Mouse (Mus musculus) neural tube, embryonic 12.5 days (tissue): ENCODE results near the gene Tdp1. TPM values are rescaled to one million over a fixed set of nuclear protein-coding genes. Genes with fewer than 3 reads are reported as not detected.

Experiments used
- ATAC-seq: fragments of 200-750 bp; cut with Nextera tagmentation; 2 replicates; pipeline ENCODE4 v1.8.0; 2017; ENCODE audit warnings: low read depth, mild to moderate bottlenecking, moderate TSS enrichment, moderate library complexity; ENCODE audit not compliant: low FRiP score
- H3K27ac ChIP-seq: fragments of 300-500 bp; sonication (generic); 2 replicates; pipeline ENCODE4 v1.5.1; 2016
- H3K27me3 ChIP-seq: fragments of 300-500 bp; sonication (generic); replicated peaks from 2 replicates; pipeline ENCODE4 v1.6.1; 2016; ENCODE audit warnings: mild to moderate bottlenecking
- H3K36me3 ChIP-seq: fragments of 300-500 bp; sonication (generic); 2 replicates; pipeline ENCODE4 v1.6.1; 2016; ENCODE audit warnings: mild to moderate bottlenecking
- H3K4me1 ChIP-seq: fragments of 300-500 bp; sonication (generic); 2 replicates; pipeline ENCODE4 v1.6.1; 2016
- H3K4me2 ChIP-seq: fragments of 300-500 bp; sonication (generic); replicated peaks from 2 replicates; pipeline ENCODE4 v1.6.1; 2016; ENCODE audit warnings: mild to moderate bottlenecking
- H3K4me3 ChIP-seq: fragments of 300-500 bp; sonication (generic); 2 replicates; pipeline ENCODE4 v1.5.1; 2016
- H3K9ac ChIP-seq: fragments of 300-500 bp; sonication (generic); 2 replicates; pipeline ENCODE4 v1.6.1; 2016; ENCODE audit warnings: mild to moderate bottlenecking
- H3K9me3 ChIP-seq: fragments of 300-500 bp; sonication (generic); 2 replicates; pipeline ENCODE4 v1.6.1; 2016; ENCODE audit warnings: mild to moderate bottlenecking
- WGBS: fragments of 180-500 bp; shearing (Covaris S2); methylation state at CpG from one replicate; pipeline ENCODE4 v1.1.7; 2016; 5-methylcytosine and 5-hydroxymethylcytosine counted together
- microRNA-seq: library from miRNA; unstranded; fragments of <30 nt; microRNA quantifications from one replicate; pipeline ENCODE4, GENCODE M21; 2017
- polyA plus RNA-seq: library from polyadenylated mRNA; unstranded; fragments of >200 nt; fragmentation: Nextera tagmentation; extraction: Ambion mirVana; gene quantifications from 2 replicates; pipeline ENCODE4 v1.2.1, GENCODE M21; 2016

The Tdp1 gene
- polyA plus RNA-seq, 1 experiment from 2014 or later = 62.2 TPM

DNA sequence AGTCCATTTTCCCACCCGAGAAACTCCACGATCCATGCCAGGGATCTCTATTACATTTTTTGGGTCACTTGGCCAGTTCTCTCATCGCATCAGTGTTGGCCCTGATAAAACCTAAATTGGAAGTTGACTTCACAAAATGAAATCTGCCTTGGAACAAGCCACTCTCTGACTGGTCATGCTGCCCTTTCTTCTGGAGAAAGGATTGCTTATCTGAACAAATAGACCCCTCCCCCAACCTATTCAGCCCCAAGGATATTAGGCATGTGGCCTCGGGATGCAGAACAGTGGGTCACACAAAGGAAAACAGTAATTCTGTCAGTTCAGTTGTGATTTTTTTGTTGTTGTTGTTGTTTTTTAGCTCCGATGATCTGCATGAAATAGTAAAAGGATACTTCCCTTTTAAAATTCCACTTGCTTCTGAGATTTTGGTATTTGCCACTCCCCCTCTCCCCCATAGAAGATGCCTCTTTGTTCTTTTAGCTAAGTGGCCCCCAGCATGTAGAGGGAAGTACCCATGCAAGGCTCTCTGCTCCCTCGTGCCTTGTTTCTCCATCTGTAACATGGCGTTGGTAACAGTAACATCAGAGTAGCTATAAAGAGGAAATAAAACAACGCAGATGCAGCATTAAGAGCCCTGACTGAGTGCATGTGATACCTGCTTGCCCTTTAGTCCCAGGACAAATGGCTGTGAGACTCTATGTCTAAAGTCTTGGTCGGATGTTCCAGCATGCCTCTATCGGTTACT, 109.0 kb downstream of the Tdp1 start:
- Histone ChIP-seq H3K27me3 (no peaks in the 10 kb centered on the region), H3K9me3 (0 out of 2 replicates have a peak, but pooled peaks cover 12% of the 10 kb centered on the region), H3K36me3 (no peaks in the 10 kb centered on the region), H3K4me3 (no peak overlapping the region), H3K4me1 (no peaks in the 10 kb centered on the region), H3K9ac (no peak overlapping the region), H3K27ac (no peak overlapping the region), H3K4me2 (no peak overlapping the region)
- 73% methylated on average over 10 of the region's 10 CpGs for WGBS
- no peak for ATAC-seq

DNA sequence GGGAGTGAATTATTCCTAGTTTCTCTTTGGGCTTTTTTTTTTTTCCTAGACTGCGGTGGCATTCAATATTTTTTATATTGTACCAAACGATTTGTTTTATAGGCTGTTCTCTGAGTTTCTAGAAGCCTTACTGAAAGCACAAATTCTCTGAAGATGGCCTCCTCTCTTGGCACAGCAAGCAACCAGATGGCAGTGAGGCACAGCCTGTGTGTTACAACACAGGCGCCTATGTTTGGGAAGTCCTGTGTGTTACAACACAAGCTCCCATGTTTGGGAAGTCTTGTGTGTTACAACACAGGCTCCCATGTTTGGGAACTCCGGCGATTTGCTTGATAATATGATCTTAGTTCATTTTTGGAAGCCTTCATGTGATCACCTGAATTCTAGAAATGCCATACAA, 111.6 kb downstream of the Tdp1 start:
- no peak overlapping the region for H3K4me3 ChIP-seq
- H3K9me3 ChIP-seq = 0 out of 2 replicates have a peak, but pooled peaks cover 10% of the 10 kb centered on the region
- no peak overlapping the region for H3K27ac ChIP-seq
- H3K9ac ChIP-seq = no peak overlapping the region
- H3K27me3 ChIP-seq = no peaks in the 10 kb centered on the region
- no peak for ATAC-seq
- no peak overlapping the region for H3K4me2 ChIP-seq
- 93% methylated on average over 5 of the region's 5 CpGs for WGBS
- no peaks in the 10 kb centered on the region for H3K36me3 ChIP-seq
- H3K4me1 ChIP-seq = no peaks in the 10 kb centered on the region

DNA sequence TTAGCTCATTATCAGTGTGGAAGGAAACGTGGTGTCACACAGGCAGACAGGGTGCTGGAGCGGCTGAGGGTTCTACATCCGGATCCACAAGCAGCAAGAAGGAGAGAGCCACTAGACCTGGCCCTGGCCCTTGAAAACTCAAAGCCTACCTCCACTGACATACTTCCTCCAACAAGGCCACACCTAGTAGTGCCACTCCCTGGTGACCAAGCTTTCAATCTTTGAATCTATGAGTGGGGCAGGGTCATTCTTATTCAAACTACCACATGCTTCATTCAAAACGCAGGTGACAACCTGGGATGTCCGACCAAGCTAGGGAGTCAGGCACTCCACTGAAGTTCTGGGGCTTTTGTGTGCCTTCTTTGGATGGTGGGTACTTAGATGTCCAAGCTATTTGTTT, 115.4 kb downstream of the Tdp1 start:
- H3K27ac ChIP-seq = no peak overlapping the region
- no peak overlapping the region for H3K9ac ChIP-seq
- H3K4me2 ChIP-seq = no peak overlapping the region
- H3K4me3 ChIP-seq = no peak overlapping the region
- ATAC-seq = no peak
- H3K36me3 ChIP-seq = no peaks in the 10 kb centered on the region
- H3K27me3 ChIP-seq = no peaks in the 10 kb centered on the region
- no peaks in the 10 kb centered on the region for H3K9me3 ChIP-seq
- whole genome bisulfite sequencing = 80% methylated on average over 5 of the region's 5 CpGs
- no peaks in the 10 kb centered on the region for H3K4me1 ChIP-seq

GRCm38 (mm10) chr12:100000381-100000780, 116.1 kb downstream of the Tdp1 start:
- H3K36me3 ChIP-seq = no peaks in the 10 kb centered on the region
- H3K9me3 ChIP-seq = no peaks in the 10 kb centered on the region
- no peak overlapping the region for H3K4me3 ChIP-seq
- no peak overlapping the region for H3K4me2 ChIP-seq
- no peaks in the 10 kb centered on the region for H3K27me3 ChIP-seq
- no peak overlapping the region for H3K27ac ChIP-seq
- 75% methylated on average over 7 of the region's 7 CpGs for WGBS
- ATAC-seq = no peak
- no peaks in the 10 kb centered on the region for H3K4me1 ChIP-seq
- H3K9ac ChIP-seq = no peak overlapping the region

GRCm38 (mm10) chr12:100001246-100001645, 116.9 kb downstream of the Tdp1 start:
- Histone ChIP-seq H3K9me3 (no peaks in the 10 kb centered on the region), H3K4me1 (no peaks in the 10 kb centered on the region), H3K27ac (no peak overlapping the region), H3K4me3 (no peak overlapping the region), H3K9ac (no peak overlapping the region), H3K36me3 (no peaks in the 10 kb centered on the region), H3K4me2 (no peak overlapping the region), H3K27me3 (no peaks in the 10 kb centered on the region)
- ATAC-seq = no peak
- WGBS = 93% methylated on average over 3 of the region's 3 CpGs

DNA sequence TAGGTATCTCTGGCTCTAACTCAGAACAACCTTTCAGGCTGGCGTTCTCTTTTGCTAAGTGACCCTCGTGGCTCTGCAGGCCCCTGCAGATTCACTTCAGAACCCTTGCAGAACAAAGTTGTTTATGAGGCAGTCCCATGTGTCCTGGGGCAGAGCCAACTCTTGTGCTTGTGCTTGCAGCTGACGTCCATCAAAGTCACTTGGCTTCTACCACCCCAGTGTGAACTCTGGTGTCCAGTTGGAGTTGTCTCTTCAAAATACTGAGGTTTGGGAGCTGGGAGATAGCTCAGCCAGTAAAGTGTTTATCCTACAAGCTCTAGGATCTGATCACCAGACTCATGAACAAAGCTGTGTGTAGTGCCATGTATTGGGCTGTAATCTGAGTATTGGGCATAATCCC, 117.6 kb downstream of the Tdp1 start:
- ATAC-seq = no peak
- no peak overlapping the region for H3K27ac ChIP-seq
- H3K4me3 ChIP-seq = no peak overlapping the region
- no peaks in the 10 kb centered on the region for H3K4me1 ChIP-seq
- H3K9ac ChIP-seq = no peak overlapping the region
- WGBS = 84% methylated on average over 3 of the region's 3 CpGs
- no peaks in the 10 kb centered on the region for H3K27me3 ChIP-seq
- H3K9me3 ChIP-seq = no peaks in the 10 kb centered on the region
- H3K36me3 ChIP-seq = no peaks in the 10 kb centered on the region
- no peak overlapping the region for H3K4me2 ChIP-seq

DNA sequence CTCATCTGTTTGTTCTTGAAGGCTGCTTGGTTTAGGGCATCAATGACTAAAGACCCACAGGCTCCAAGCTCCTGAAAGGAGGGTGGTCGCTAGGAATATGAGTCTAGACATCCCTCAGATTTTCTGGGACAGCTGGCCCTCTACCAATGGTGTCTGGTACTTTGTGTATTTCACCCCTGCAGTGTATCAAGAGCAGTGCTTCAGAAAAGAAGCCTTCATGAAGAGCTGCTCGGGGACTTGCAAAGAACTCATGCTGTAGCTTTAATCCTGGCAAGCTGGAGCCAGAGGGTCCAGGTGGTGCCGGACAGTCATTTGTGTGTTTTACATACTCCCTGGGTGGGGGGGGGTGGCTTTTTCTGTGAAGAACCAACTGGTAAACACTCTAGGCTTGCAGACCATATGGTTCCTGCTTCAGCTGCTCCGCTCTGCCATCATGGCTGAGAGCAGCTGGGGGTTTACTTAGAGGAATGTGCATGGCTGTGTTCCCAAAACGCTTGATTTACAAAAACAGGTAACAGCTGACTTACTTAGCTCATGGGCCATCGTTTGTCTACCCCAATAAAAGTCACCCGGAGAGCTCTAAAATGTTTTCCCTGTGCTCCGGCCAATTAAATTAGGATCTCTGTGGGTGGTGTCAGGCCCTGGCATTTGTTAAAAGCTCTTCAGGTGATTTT, 118.7 kb downstream of the Tdp1 start:
- H3K4me2 ChIP-seq = no peak overlapping the region
- no peaks in the 10 kb centered on the region for H3K9me3 ChIP-seq
- no peaks in the 10 kb centered on the region for H3K4me1 ChIP-seq
- no peak overlapping the region for H3K4me3 ChIP-seq
- no peak overlapping the region for H3K9ac ChIP-seq
- no peak for ATAC-seq
- H3K36me3 ChIP-seq = no peaks in the 10 kb centered on the region
- H3K27ac ChIP-seq = no peak overlapping the region
- WGBS = 39% methylated on average over 8 of the region's 8 CpGs
- no peaks in the 10 kb centered on the region for H3K27me3 ChIP-seq

Small RNA genes within 50 kb of the gene (microRNA-seq; reads per million reads assigned to microRNA genes)
- gene Gm23291 = not detected

Other genes with a start within 250 kb of the Tdp1 start
- 11.2 and 11.6 TPM in 2 replicates for gene Efcab11, start 78 bp upstream of the Tdp1 start, polyA plus RNA-seq
- gene Kcnk13, start 80.0 kb downstream of the Tdp1 start, polyA plus RNA-seq = 0.68 and 0.78 TPM in 2 replicates
- gene Psmc1, start 225.6 kb downstream of the Tdp1 start, polyA plus RNA-seq = 328 and 358 TPM in 2 replicates